Mouse (Mus musculus): Measurements from ENCODE around the gene Ralgps1. TPM values are rescaled to one million over a fixed set of nuclear protein-coding genes. Genes with fewer than 3 reads are reported as not detected.

Ralgps1 gene
- polyA plus RNA-seq, 1 experiment: 48.7 TPM

GRCm38 (mm10) chr2:33349581-33349980, 21.7 kb downstream of the Ralgps1 start:
- TF ChIP-seq POLR2A (IDR thresholded peaks at IDR 0.05; ENCODE audit: borderline replicate concordance, insufficient read depth, low read length): no peak
- no peak for TF ChIP-seq CTCF (IDR thresholded peaks at IDR 0.05; ENCODE audit: borderline replicate concordance, insufficient read depth, low read depth, low read length)

GRCm38 (mm10) chr2:33349081-33349480, 22.2 kb downstream of the Ralgps1 start:
- peak; percentile 87 for TF ChIP-seq CTCF (IDR thresholded peaks at IDR 0.05; ENCODE audit: borderline replicate concordance, insufficient read depth, low read depth, low read length)
- no peak for TF ChIP-seq POLR2A (IDR thresholded peaks at IDR 0.05; ENCODE audit: borderline replicate concordance, insufficient read depth, low read length)
- peak overlapping the region; percentile 66; the same call in 1 of the 2 replicates for H3K27ac ChIP-seq (ENCODE audit: insufficient read depth, low read length)
- H3K4me3 ChIP-seq (replicated peaks; ENCODE audit: insufficient read depth, low read depth, low read length): no peak overlapping the region
- 12% methylated on average over 2 of the region's 2 CpGs for WGBS
- no peaks in the 10 kb centered on the region for H3K27me3 ChIP-seq (ENCODE audit: control insufficient read depth, insufficient read depth, low read length)
- peak; percentile 82 for DNase-seq
- H3K4me1 ChIP-seq (ENCODE audit: control insufficient read depth, insufficient read depth, low read length): peaks cover 52% of the 10 kb centered on the region

More at GRCm38 (mm10) chr2:33349581-33349980, 21.7 kb downstream of the Ralgps1 start:
- DNase-seq: peak; percentile 64 to 81
- Histone ChIP-seq H3K27ac (ENCODE audit: insufficient read depth, low read length) (peak overlapping the region; percentile 66), H3K27me3 (ENCODE audit: control insufficient read depth, insufficient read depth, low read length) (no peaks in the 10 kb centered on the region), H3K4me3 (replicated peaks; ENCODE audit: insufficient read depth, low read depth, low read length) (no peak overlapping the region), H3K4me1 (ENCODE audit: control insufficient read depth, insufficient read depth, low read length) (peaks cover 54% of the 10 kb centered on the region)
- 19% methylated on average over 2 of the region's 2 CpGs for WGBS

GRCm38 (mm10) chr2:33348260-33348659, 23.0 kb downstream of the Ralgps1 start:
- Histone ChIP-seq H3K27ac (ENCODE audit: insufficient read depth, low read length) (no peak overlapping the region), H3K4me1 (ENCODE audit: control insufficient read depth, insufficient read depth, low read length) (peaks cover 47% of the 10 kb centered on the region), H3K4me3 (replicated peaks; ENCODE audit: insufficient read depth, low read depth, low read length) (no peak overlapping the region), H3K27me3 (ENCODE audit: control insufficient read depth, insufficient read depth, low read length) (no peaks in the 10 kb centered on the region)
- peak in 1 of 2 experiments; percentile 23 for DNase-seq
- TF ChIP-seq CTCF (IDR thresholded peaks at IDR 0.05; ENCODE audit: borderline replicate concordance, insufficient read depth, low read depth, low read length) (no peak), POLR2A (IDR thresholded peaks at IDR 0.05; ENCODE audit: borderline replicate concordance, insufficient read depth, low read length) (no peak)
- WGBS: 34% methylated on average over 3 of the region's 3 CpGs

- Histone ChIP-seq H3K4me3 (replicated peaks; ENCODE audit: insufficient read depth, low read depth, low read length) (no peak overlapping the region), H3K27me3 (ENCODE audit: control insufficient read depth, insufficient read depth, low read length) (no peaks in the 10 kb centered on the region), H3K4me1 (ENCODE audit: control insufficient read depth, insufficient read depth, low read length) (peaks cover 48% of the 10 kb centered on the region), H3K27ac (ENCODE audit: insufficient read depth, low read length) (no peak overlapping the region)
- peak; percentile 75 for TF ChIP-seq CTCF (IDR thresholded peaks at IDR 0.05; ENCODE audit: borderline replicate concordance, insufficient read depth, low read depth, low read length)
- TF ChIP-seq POLR2A (IDR thresholded peaks at IDR 0.05; ENCODE audit: borderline replicate concordance, insufficient read depth, low read length): no peak
- 19% methylated on average over 3 of the region's 3 CpGs for WGBS
- DNase-seq: peak; percentile 44 to 60
Observed at GRCm38 (mm10) chr2:33347607-33348006, 23.7 kb downstream of the Ralgps1 start.

- Histone ChIP-seq H3K27ac (ENCODE audit: insufficient read depth, low read length) (no peak overlapping the region), H3K4me1 (ENCODE audit: control insufficient read depth, insufficient read depth, low read length) (peaks cover 53% of the 10 kb centered on the region)
Observed at GRCm38 (mm10) chr2:33346749-33347148, 24.5 kb downstream of the Ralgps1 start.

GRCm38 (mm10) chr2:33345956-33346355, 25.3 kb downstream of the Ralgps1 start:
- 71% methylated on average over 4 of the region's 4 CpGs for WGBS
- Histone ChIP-seq H3K27ac (ENCODE audit: insufficient read depth, low read length) (no peak overlapping the region), H3K27me3 (ENCODE audit: control insufficient read depth, insufficient read depth, low read length) (no peaks in the 10 kb centered on the region), H3K4me3 (replicated peaks; ENCODE audit: insufficient read depth, low read depth, low read length) (no peak overlapping the region), H3K4me1 (ENCODE audit: control insufficient read depth, insufficient read depth, low read length) (peaks cover 55% of the 10 kb centered on the region)
- peak in 1 of 2 experiments; percentile 36 for DNase-seq
- TF ChIP-seq CTCF (IDR thresholded peaks at IDR 0.05; ENCODE audit: borderline replicate concordance, insufficient read depth, low read depth, low read length) (no peak), POLR2A (IDR thresholded peaks at IDR 0.05; ENCODE audit: borderline replicate concordance, insufficient read depth, low read length) (no peak)

More at GRCm38 (mm10) chr2:33346749-33347148, 24.5 kb downstream of the Ralgps1 start:
- 47% methylated on average over 5 of the region's 5 CpGs for WGBS
- H3K27me3 ChIP-seq (ENCODE audit: control insufficient read depth, insufficient read depth, low read length): no peaks in the 10 kb centered on the region
- TF ChIP-seq POLR2A (IDR thresholded peaks at IDR 0.05; ENCODE audit: borderline replicate concordance, insufficient read depth, low read length): no peak
- TF ChIP-seq CTCF (IDR thresholded peaks at IDR 0.05; ENCODE audit: borderline replicate concordance, insufficient read depth, low read depth, low read length): no peak
- peak in 1 of 2 experiments; percentile 21 for DNase-seq
- no peak overlapping the region for H3K4me3 ChIP-seq (replicated peaks; ENCODE audit: insufficient read depth, low read depth, low read length)

GRCm38 (mm10) chr2:33345475-33345874, 25.8 kb downstream of the Ralgps1 start:
- H3K4me1 ChIP-seq (ENCODE audit: control insufficient read depth, insufficient read depth, low read length): peaks cover 55% of the 10 kb centered on the region
- WGBS: 74% methylated on average over 6 of the region's 6 CpGs

GRCm38 (mm10) chr2:33343413-33343812, 27.9 kb downstream of the Ralgps1 start:
- H3K27ac ChIP-seq (ENCODE audit: insufficient read depth, low read length): 0 out of 2 replicates have a peak overlapping the region, but pooled peaks have one; percentile 1
- H3K4me1 ChIP-seq (ENCODE audit: control insufficient read depth, insufficient read depth, low read length): peaks cover 48% of the 10 kb centered on the region
- WGBS: 77% methylated on average over 3 of the region's 3 CpGs
- H3K4me3 ChIP-seq (replicated peaks; ENCODE audit: insufficient read depth, low read depth, low read length): no peak overlapping the region
- TF ChIP-seq POLR2A (IDR thresholded peaks at IDR 0.05; ENCODE audit: borderline replicate concordance, insufficient read depth, low read length): no peak
- TF ChIP-seq CTCF (IDR thresholded peaks at IDR 0.05; ENCODE audit: borderline replicate concordance, insufficient read depth, low read depth, low read length): no peak
- no peaks in the 10 kb centered on the region for H3K27me3 ChIP-seq (ENCODE audit: control insufficient read depth, insufficient read depth, low read length)
- DNase-seq: peak in 1 of 2 experiments; percentile 2

More at GRCm38 (mm10) chr2:33345475-33345874, 25.8 kb downstream of the Ralgps1 start:
- no peak overlapping the region for H3K27ac ChIP-seq (ENCODE audit: insufficient read depth, low read length)
- H3K4me3 ChIP-seq (replicated peaks; ENCODE audit: insufficient read depth, low read depth, low read length): no peak overlapping the region
- no peaks in the 10 kb centered on the region for H3K27me3 ChIP-seq (ENCODE audit: control insufficient read depth, insufficient read depth, low read length)
- no peak for DNase-seq
- TF ChIP-seq CTCF (IDR thresholded peaks at IDR 0.05; ENCODE audit: borderline replicate concordance, insufficient read depth, low read depth, low read length) (no peak), POLR2A (IDR thresholded peaks at IDR 0.05; ENCODE audit: borderline replicate concordance, insufficient read depth, low read length) (no peak)

Data from cerebellum, adult 2 months (tissue).